Mouse (Mus musculus) megakaryocyte, embryonic 14.5 days (primary cell): ENCODE measurements around the gene Snx29.

ENCODE experiments used
- FLI1 ChIP-seq: IDR thresholded peaks from 2 replicates; pipeline ENCODE4 v1.6.1; 2012; ENCODE audit warnings: low read length, inconsistent platforms, mixed read lengths
- GATA1 ChIP-seq: IDR thresholded peaks from 3 replicates; pipeline ENCODE4 v1.6.1; 2012; ENCODE audit warnings: mixed read lengths, low read length, inconsistent platforms, borderline replicate concordance

DNA sequence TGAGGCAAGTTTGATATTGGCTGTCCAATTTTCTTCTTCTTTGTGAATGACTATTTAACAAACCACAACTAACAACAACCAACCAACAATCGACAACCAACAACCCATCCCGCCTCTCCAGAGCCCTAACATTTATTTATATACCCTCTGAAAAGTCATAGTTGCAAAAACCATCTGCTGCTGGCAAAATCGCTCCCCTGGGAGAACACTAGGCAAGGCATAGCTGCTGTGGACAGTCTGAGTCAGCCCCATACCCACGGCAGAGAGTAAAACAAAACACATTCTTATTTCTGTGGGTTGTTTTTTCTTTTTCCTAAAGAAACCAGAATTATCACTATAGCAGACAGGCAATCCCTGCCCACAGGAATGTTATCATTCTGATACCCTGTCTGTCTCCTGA lies 368.0 kb downstream of the Snx29 start:
- TF ChIP-seq FLI1, result no peak
- no peak for TF ChIP-seq GATA1
